Mouse (Mus musculus): ENCODE data around the gene Hmgcl.

Hmgcl gene

DNA sequence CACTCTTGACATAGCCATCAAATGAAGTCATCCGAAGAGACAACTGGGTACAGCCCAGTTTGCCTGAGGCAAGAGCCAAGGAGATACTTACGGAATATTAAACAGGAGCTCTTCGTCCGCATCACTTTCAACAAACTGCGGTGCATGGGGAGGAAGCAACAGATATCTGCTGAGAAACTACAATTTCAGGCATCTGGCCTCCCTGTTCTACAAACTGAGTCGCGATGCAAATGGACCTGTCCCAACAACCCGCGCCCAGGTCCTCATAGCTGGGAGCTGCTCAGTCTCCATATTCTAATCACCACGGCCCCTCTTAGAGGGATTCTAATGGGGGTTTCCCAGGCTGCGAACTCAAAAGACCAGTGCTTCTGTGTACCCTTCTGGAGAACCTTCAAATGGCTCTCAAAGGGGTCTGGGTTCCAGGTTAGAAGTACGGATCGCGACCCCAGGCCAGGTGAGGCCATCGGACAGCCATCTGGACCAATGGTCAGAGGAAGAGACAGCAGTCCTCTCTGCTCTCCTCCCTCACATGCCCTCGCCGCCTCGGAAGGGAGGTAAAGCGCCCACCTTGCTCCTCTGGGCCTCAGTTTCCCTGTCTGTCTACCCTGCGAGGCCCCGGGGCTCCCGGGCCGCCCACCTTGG, 40.2 kb downstream of the Hmgcl start:
- no peak for DNase-seq (ENCODE audit: low spot score in 2 of 2)

DNA sequence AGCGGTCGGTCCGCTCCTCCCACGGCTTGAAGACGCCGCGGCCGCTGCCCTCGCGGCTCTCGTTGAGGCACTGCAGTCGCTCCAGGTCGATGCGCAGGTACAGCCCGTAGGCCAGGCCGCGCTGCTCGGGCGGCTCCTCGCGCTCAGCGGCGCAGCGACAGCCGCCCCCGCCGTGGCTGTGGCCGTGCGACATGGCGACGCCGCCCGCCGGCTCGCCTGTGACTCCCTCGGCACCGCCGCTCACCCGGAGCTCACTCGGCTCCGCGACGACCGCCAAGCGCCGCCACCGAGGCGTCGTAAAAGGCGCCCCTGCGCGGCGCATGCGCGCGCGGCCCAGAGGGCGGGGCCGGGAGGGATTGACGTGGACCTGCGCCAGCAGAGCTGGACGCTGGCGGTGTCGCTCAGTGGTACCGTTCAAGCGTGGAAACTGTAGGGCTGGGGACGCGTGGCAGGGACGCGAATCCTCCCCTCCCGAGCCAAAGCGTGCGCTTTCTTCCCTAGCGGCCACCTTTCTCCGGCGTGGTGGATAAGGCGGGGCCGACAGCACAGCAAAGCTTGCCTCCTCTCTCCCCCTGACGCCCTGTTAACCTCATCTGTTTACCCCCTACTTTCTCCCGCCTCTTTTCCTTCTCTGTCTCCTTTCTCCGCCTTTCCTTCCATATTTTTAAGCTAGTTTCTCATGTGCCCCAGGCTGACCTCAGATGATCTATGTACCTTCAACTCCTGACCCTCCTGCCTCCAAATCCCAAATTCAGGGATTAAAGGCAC, 40.9 kb downstream of the Hmgcl start, which contains the start of gene Pithd1:
TSS of gene Pithd1 (minus strand) at position 322 of the 768 bp plus-strand sequence.
- peak; percentile 82 to 93 for DNase-seq (ENCODE audit: low spot score in 2 of 2)

DNA sequence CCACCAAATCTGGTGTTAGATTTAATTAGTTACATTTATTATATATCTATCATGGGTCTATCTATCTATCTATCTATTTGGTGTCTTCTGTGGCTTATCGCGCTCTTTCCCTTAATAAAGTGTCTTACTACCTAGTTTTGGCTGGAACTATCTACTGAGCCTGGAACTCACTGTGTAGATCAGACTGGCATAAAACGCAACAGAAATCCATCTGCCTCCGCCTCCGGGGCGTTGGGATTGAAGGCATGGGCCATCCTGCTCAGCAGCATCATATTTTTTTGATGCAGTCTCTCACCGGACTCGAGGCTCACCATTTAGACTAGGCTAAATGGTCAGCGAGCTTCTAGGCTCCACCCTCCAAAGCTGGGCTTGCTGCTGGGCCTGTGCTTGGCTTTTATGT, 41.5 kb downstream of the Hmgcl start:
- no peak for DNase-seq (ENCODE audit: low spot score in 2 of 2)

DNA sequence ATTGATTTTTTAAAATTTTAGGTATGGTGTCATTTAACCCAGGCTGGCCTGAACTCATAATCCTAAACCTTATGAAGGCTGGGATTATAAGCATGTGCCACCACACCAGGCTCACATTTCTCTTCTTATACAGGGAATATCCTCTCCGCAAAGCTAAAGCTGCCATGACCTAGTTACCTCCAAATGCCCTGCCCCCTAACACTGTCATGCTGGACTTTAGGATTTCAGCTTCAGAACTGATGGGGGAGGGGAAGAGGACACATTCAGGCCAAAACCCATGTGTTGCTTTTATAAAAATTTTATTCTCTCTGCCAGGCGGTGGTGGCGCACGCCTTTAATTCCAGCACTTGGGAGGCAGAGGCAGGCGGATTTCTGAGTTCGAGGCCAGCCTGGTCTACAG, 47.7 kb downstream of the Hmgcl start:
- no peak for DNase-seq (ENCODE audit: low spot score in 2 of 2)

DNA sequence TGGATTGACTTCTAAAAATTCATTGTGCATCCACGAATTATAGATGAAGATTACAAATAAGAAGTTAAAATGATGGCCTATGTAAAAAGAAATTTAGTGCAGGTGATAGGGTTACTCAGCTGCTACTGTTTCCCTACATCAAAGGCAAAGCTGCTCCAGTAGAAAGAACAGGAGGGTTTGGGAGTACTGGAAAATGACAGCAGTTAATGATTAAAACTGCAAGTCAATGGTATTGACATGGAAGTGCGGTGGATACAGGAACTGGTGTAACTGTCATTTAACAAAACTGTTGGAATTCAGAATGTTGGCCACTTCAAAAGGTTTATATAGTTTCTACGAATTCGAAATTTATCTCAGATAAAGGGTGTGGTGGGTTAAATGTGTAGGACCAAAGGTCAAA, 48.9 kb downstream of the Hmgcl start:
- DNase-seq (ENCODE audit: low spot score in 2 of 2), result no peak

DNA sequence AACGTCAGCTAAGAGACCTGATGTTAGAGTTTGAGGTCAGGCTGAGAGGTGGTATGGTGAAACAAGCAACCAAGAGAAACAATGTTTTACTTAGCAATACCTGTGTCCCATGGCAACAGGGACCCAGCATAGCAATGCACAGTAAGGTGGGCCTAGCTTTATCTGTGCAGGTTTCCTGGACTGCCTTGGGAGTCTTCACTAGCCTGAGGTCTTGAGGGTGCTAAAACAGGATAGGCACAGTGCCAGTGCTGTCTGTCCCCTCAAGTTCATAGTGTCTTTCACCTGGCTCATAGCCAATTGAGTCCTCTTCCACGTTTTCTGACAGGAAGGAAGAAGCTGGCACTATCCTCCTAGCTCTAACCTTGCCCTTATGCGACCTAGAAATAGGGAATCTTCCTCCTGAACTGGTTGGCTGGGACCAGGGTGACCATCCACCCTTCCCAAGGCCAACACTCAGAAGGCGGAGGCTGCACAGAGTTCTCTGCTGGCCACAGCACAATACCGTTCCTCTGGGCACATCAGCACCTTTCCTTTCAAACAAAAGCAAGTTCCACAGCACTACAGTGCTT, 57.9 kb downstream of the Hmgcl start:
- DNase-seq (ENCODE audit: low spot score in 2 of 2), result no peak

DNA sequence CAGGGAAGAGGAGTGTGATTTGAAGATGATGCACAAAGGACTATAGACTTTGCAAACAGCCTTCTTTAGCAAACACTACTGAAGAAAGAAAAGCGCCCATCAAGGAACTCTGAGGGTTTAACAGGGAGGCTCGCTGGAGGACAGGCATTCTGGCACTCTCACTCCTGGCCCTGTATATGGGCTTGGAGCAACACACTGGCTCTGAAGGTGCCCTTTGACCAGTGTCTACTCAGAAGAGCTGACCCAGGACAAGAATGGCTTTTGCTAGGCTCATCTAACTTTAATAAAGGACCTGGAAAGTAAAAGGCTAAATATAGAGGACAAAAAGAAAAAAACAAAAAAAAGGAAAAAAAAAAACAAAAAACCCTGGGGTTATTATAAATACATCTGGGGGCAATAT, 58.7 kb downstream of the Hmgcl start:
- DNase-seq (ENCODE audit: low spot score in 2 of 2), result no peak

DNA sequence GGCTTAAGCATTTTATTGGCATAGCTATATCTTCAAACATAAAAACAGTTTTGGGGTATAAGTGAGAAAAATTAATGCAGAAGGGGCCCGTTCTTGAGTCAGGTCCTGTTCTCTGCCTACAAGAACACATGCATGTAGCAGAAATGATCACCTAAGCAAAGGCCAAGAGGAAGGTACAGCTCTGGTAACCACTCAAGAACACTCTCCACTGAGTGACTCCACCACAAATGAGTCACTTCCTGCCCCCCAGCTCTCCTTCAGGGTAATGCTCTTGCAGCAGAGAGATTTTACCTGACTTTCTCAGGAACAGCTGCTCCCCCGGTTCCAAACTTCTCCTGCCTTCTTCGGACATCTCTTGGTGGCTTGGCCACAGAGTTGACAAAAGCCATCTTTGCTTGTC, 60.6 kb downstream of the Hmgcl start:
- no peak for DNase-seq (ENCODE audit: low spot score in 2 of 2)

DNA sequence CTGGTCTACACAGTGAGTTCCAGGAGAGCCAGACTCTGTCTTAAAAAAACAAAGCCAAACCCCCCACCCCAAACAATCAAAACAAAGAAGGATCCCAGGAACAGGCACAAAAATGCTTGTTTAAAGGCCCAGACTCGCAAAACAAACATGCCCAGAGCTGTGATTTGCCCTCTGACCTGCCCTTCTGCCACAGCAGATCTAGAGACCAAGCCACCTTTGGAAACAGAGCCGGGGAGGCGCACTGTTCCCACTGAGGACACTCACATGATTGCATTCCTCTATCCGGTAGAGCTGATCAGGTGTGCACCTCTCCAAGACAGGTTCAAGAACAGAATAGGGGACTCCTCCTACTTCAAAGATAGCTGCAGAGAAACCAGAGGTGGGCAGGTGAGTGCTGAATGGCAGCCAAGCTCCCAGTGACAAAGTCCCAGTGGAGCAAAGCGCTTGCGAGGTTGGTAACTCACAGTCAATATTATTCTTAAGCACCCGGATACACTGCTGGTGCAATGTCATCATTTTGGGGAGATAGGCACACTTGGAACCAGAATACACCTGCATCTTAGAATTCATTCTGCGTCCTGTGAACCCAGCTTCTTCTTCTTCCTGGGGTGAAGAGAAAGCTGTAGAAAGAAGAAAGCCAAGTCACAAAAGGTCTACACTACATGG, 62.7 kb downstream of the Hmgcl start:
- DNase-seq (ENCODE audit: low spot score in 2 of 2), result no peak

DNA sequence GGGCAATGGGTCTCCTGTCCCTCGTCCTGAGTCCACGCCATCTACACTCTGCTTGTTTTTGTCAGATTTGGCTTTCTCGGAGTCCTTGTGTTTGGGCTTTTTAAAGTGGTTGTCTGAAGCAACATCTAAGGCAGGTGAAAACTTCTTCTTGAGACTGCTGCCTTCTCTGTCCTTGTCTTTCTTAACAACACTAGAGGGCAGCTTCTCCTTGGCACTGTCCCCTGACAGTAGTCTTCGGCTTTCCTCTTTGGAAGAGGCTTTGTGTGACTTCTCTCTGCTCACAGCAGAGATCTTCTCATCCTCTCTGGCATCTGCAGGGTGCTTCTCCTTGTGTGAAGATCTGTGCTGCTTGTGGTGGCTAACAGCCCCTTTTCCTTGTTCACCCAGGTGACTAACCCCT, 64.3 kb downstream of the Hmgcl start:
- DNase-seq (ENCODE audit: low spot score in 2 of 2), result no peak

Data from left cerebral cortex, adult 9 months (tissue).